Mouse (Mus musculus): ENCODE measurements around the gene Hoxb4. TPM values are rescaled to one million over a fixed set of nuclear protein-coding genes. Genes with fewer than 3 reads are reported as not detected.

The Hoxb4 gene
- polyA plus RNA-seq, 1 experiment from 2014 or later, result not detected

- peaks cover 98% of the 10 kb centered on the region for H3K27me3 ChIP-seq
- H3K4me1 ChIP-seq (replicated peaks), result peaks cover 13% of the 10 kb centered on the region; the same call in 1 of the 2 replicates
- peak overlapping the region; percentile 19; the same call in 1 of the 2 replicates for H3K4me2 ChIP-seq (replicated peaks)
- H3K36me3 ChIP-seq, result no peaks in the 10 kb centered on the region
- no peak overlapping the region; the same call in 1 of the 2 replicates for H3K4me3 ChIP-seq (replicated peaks)
- 1% methylated on average over 55 of the region's 55 CpGs for whole genome bisulfite sequencing
- H3K27ac ChIP-seq, result no peak overlapping the region
- no peak overlapping the region for H3K9ac ChIP-seq (replicated peaks)
- ATAC-seq, result no peak
- no peaks in the 10 kb centered on the region for H3K9me3 ChIP-seq
Measured at GRCm38 (mm10) chr11:96286739-96287385, 31.2 kb upstream of the Hoxb4 start.

GRCm38 (mm10) chr11:96287411-96287810 is 30.7 kb upstream of the Hoxb4 start:
- H3K4me3 ChIP-seq (replicated peaks), result no peak overlapping the region
- no peak overlapping the region for H3K4me2 ChIP-seq (replicated peaks)
- peaks cover 13% of the 10 kb centered on the region; the same call in 1 of the 2 replicates for H3K4me1 ChIP-seq (replicated peaks)
- no peak overlapping the region for H3K9ac ChIP-seq (replicated peaks)
- ATAC-seq, result no peak
- H3K9me3 ChIP-seq, result no peaks in the 10 kb centered on the region
- peaks cover 98% of the 10 kb centered on the region for H3K27me3 ChIP-seq
- WGBS, result 2% methylated on average over 9 of the region's 9 CpGs
- H3K27ac ChIP-seq, result no peak overlapping the region
- H3K36me3 ChIP-seq, result no peaks in the 10 kb centered on the region

- Histone ChIP-seq H3K36me3 (no peaks in the 10 kb centered on the region), H3K4me2 (replicated peaks) (no peak overlapping the region), H3K27me3 (peaks cover 98% of the 10 kb centered on the region), H3K9me3 (no peaks in the 10 kb centered on the region), H3K4me1 (replicated peaks) (peaks cover 13% of the 10 kb centered on the region; the same call in 1 of the 2 replicates), H3K27ac (no peak overlapping the region), H3K4me3 (replicated peaks) (no peak overlapping the region), H3K9ac (replicated peaks) (no peak overlapping the region)
- 10% methylated on average over 1 of the region's 1 CpGs for WGBS
- ATAC-seq, result no peak
Measured at GRCm38 (mm10) chr11:96288455-96289221, 29.4 kb upstream of the Hoxb4 start.

GRCm38 (mm10) chr11:96289293-96289692 is 28.8 kb upstream of the Hoxb4 start:
- Histone ChIP-seq H3K27ac (no peak overlapping the region), H3K4me1 (replicated peaks) (peaks cover 9% of the 10 kb centered on the region; the same call in 1 of the 2 replicates), H3K27me3 (peaks cover 98% of the 10 kb centered on the region), H3K36me3 (no peaks in the 10 kb centered on the region), H3K9me3 (no peaks in the 10 kb centered on the region), H3K9ac (replicated peaks) (no peak overlapping the region), H3K4me2 (replicated peaks) (no peak overlapping the region), H3K4me3 (replicated peaks) (no peak overlapping the region)
- ATAC-seq, result no peak
- WGBS, result 1% methylated on average over 21 of the region's 21 CpGs

- WGBS, result 5% methylated on average over 6 of the region's 6 CpGs
Measured at GRCm38 (mm10) chr11:96289837-96290236, 28.2 kb upstream of the Hoxb4 start.

GRCm38 (mm10) chr11:96290705-96291355 is 27.2 kb upstream of the Hoxb4 start:
- Histone ChIP-seq H3K9me3 (no peaks in the 10 kb centered on the region), H3K4me1 (replicated peaks) (0 out of 2 replicates have a peak, but pooled peaks cover 4% of the 10 kb centered on the region), H3K27me3 (peaks cover 98% of the 10 kb centered on the region), H3K4me3 (replicated peaks) (no peak overlapping the region), H3K9ac (replicated peaks) (no peak overlapping the region), H3K36me3 (no peaks in the 10 kb centered on the region), H3K27ac (no peak overlapping the region), H3K4me2 (replicated peaks) (no peak overlapping the region)
- WGBS, result 2% methylated on average over 17 of the region's 17 CpGs
- ATAC-seq, result no peak

More at GRCm38 (mm10) chr11:96289837-96290236, 28.2 kb upstream of the Hoxb4 start:
- ATAC-seq, result no peak
- H3K4me1 ChIP-seq (replicated peaks), result peaks cover 4% of the 10 kb centered on the region; the same call in 1 of the 2 replicates
- peaks cover 98% of the 10 kb centered on the region for H3K27me3 ChIP-seq
- no peaks in the 10 kb centered on the region for H3K9me3 ChIP-seq
- H3K4me3 ChIP-seq (replicated peaks), result no peak overlapping the region
- H3K9ac ChIP-seq (replicated peaks), result no peak overlapping the region
- no peaks in the 10 kb centered on the region for H3K36me3 ChIP-seq
- H3K4me2 ChIP-seq (replicated peaks), result no peak overlapping the region
- no peak overlapping the region for H3K27ac ChIP-seq

GRCm38 (mm10) chr11:96291681-96292564 is 26.1 kb upstream of the Hoxb4 start, which contains the start of gene Hoxb6:
TSS of gene Hoxb6 (plus strand) at chr11:96292476.
- no peaks in the 10 kb centered on the region for H3K9me3 ChIP-seq
- no peak within 1 kb of the TSS for H3K9ac ChIP-seq (replicated peaks)
- H3K27me3 ChIP-seq, result peaks cover 98% of the 10 kb centered on the region
- no peak for ATAC-seq
- H3K4me3 ChIP-seq (replicated peaks), result no peak within 1 kb of the TSS
- 2% methylated on average over 22 of the region's 22 CpGs for WGBS
- H3K4me1 ChIP-seq (replicated peaks), result 0 out of 2 replicates have a peak, but pooled peaks cover under 1% of the 10 kb centered on the region
- no peaks in the 10 kb centered on the region for H3K36me3 ChIP-seq
- H3K27ac ChIP-seq, result no peak within 1 kb of the TSS
- H3K4me2 ChIP-seq (replicated peaks), result no peak within 1 kb of the TSS

- Histone ChIP-seq H3K4me3 (replicated peaks) (no peak overlapping the region), H3K9ac (replicated peaks) (no peak overlapping the region), H3K36me3 (no peaks in the 10 kb centered on the region), H3K27ac (no peak overlapping the region), H3K9me3 (no peaks in the 10 kb centered on the region), H3K4me2 (replicated peaks) (no peak overlapping the region), H3K4me1 (replicated peaks) (no peaks in the 10 kb centered on the region), H3K27me3 (peaks cover 98% of the 10 kb centered on the region)
- no peak for ATAC-seq
- WGBS, result under 1% methylated on average over 12 of the region's 12 CpGs
Measured at GRCm38 (mm10) chr11:96292565-96293301, 25.3 kb upstream of the Hoxb4 start.

- Histone ChIP-seq H3K4me3 (replicated peaks) (no peak overlapping the region), H3K9me3 (no peaks in the 10 kb centered on the region), H3K27ac (no peak overlapping the region), H3K4me1 (replicated peaks) (no peaks in the 10 kb centered on the region), H3K27me3 (peaks cover 98% of the 10 kb centered on the region), H3K4me2 (replicated peaks) (no peak overlapping the region), H3K9ac (replicated peaks) (no peak overlapping the region), H3K36me3 (no peaks in the 10 kb centered on the region)
- under 1% methylated on average over 22 of the region's 22 CpGs for WGBS
- no peak for ATAC-seq
Measured at GRCm38 (mm10) chr11:96293302-96293921, 24.7 kb upstream of the Hoxb4 start.

- under 1% methylated on average over 32 of the region's 32 CpGs for WGBS
- Histone ChIP-seq H3K27me3 (peaks cover 98% of the 10 kb centered on the region), H3K9me3 (no peaks in the 10 kb centered on the region), H3K36me3 (no peaks in the 10 kb centered on the region), H3K9ac (replicated peaks) (no peak overlapping the region), H3K27ac (no peak overlapping the region), H3K4me2 (replicated peaks) (no peak overlapping the region), H3K4me1 (replicated peaks) (0 out of 2 replicates have a peak, but pooled peaks cover 3% of the 10 kb centered on the region), H3K4me3 (replicated peaks) (no peak overlapping the region)
- no peak for ATAC-seq
Measured at GRCm38 (mm10) chr11:96294245-96295091, 23.6 kb upstream of the Hoxb4 start.

Measured in midbrain, embryonic 13.5 days (tissue).